Mouse (Mus musculus): ENCODE results near the gene Nploc4. TPM values are rescaled to one million over a fixed set of nuclear protein-coding genes. Genes with fewer than 3 reads are reported as not detected.

The Nploc4 gene
- 43.0 and 49.6 TPM in 2 replicates for polyA plus RNA-seq (2016; fragmentation: Nextera tagmentation; extraction: Ambion mirVana)

DNA sequence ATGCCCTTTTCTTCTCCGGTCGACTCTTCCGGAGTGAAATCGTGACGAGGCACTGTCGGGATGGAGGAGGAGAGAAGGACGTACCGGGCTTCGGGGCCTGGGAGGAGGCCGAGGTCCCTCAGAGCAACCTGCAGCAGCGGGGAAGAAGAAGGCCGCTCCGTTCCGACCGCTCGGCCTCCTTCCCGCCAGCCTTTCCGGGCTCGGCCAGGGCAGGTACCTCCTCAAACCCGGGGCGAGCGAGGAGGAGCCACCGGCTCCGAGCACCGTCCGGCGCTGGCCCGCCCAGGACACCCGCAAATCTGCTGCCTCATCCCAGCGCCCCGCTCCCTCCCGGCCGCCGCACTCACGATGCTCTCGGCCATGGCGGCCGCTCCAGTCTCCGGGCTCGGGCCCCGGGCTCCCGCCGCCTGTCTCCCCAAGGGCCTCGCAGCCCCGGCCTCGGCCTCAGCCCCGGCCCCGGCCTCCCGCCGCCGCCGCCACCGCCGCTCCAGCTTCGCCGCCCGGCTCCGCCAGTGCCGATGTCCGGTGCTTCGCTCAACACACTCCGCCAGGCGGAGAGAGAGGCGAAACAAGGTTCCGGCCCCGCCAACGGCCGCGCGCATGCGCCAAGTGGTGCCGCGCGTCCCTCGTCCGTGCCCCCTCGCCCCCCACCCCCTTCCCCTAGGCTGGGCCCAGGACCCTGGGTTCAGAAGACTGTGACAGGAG lies at the start of gene Nploc4:
Gene Nploc4, minus strand, starts transcription at position 557 of the 705 bp plus-strand sequence.
- peak; percentile 93 for DNase-seq (ENCODE audit: low spot score)
- peak within 1 kb of the TSS; percentile 100 for H3K4me3 ChIP-seq
- H3K36me3 ChIP-seq = peaks cover 33% of the 10 kb centered on the region
- no peaks in the 10 kb centered on the region for H3K9me3 ChIP-seq
- H3K27ac ChIP-seq = peak within 1 kb of the TSS; percentile 98
- under 1% methylated on average over 77 of the region's 77 CpGs for WGBS
- peaks cover 11% of the 10 kb centered on the region for H3K4me1 ChIP-seq
- H3K27me3 ChIP-seq (ENCODE audit: insufficient read depth, poor library complexity, severe bottlenecking) = no peaks in the 10 kb centered on the region

DNA sequence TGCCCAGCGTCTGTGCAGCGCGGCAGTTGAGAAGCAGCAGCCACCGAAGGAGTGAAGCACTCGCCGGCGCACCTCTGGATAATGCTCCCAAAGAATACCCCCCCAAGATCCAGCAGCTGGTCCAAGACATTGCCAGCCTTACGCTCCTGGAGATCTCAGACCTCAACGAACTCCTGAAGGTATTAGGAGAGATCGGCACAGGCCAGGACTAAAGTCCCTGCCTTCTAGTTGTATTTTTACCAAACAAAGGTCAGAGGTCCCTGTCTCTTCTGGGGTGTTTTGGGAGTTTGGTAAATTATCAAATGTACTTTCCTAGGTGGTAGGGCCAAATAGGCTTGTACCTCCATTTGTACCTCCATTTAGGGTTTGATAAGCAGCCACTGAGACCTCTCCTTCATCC lies 47.7 kb upstream of the Nploc4 start:
- H3K27me3 ChIP-seq (ENCODE audit: insufficient read depth, poor library complexity, severe bottlenecking) = no peaks in the 10 kb centered on the region
- DNase-seq (ENCODE audit: low spot score) = no peak
- peaks cover 76% of the 10 kb centered on the region for H3K36me3 ChIP-seq
- WGBS = 7% methylated on average over 10 of the region's 10 CpGs
- H3K4me1 ChIP-seq = peaks cover 26% of the 10 kb centered on the region
- peak overlapping the region; percentile 97 for H3K4me3 ChIP-seq
- H3K9me3 ChIP-seq = no peaks in the 10 kb centered on the region
- peak overlapping the region; percentile 97 for H3K27ac ChIP-seq

DNA sequence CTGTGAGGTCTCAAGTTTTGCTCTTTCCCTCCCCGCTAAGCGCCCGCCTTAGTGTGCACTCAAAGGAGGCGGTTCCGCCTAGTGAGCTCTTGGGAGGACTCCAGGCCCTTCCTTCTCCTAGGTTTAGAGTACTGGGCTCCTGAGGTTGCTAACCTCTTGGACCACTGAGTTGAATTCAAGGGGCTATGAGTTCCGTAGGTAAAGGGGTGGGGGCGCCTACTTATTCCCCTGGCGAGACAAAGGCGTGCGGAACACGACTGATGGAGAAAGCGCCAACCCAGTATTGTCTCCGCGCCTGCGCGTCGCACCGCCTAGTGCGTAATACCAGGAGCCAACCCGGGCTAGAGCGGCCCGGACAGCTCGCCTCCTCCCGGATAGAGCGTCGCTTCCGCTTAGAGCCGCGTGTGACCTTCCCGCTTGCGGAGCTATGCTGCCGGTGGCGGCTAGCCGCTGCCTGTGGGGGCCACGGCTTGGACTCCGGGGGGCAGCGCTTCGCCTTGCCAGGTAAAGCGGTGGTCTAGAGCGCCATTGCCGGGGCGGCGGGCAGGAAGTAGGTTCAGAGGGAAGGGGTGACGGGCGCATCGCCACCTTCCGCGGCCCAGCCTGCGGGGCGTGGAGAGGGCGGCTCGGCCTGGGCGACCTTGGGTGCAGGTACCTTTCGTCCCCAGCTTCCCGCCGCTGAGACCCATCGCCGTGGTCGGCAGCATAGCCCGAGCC lies 46.9 kb upstream of the Nploc4 start, which contains the start of gene Mrpl12:
Gene Mrpl12, plus strand, starts transcription at position 349 of the 717 bp plus-strand sequence.
- peak within 1 kb of the TSS; percentile 97 for H3K27ac ChIP-seq
- H3K4me1 ChIP-seq = peaks cover 21% of the 10 kb centered on the region
- peak within 1 kb of the TSS; percentile 97 for H3K4me3 ChIP-seq
- under 1% methylated on average over 60 of the region's 60 CpGs for WGBS
- H3K9me3 ChIP-seq = no peaks in the 10 kb centered on the region
- no peaks in the 10 kb centered on the region for H3K27me3 ChIP-seq (ENCODE audit: insufficient read depth, poor library complexity, severe bottlenecking)
- peak; percentile 96 for DNase-seq (ENCODE audit: low spot score)
- H3K36me3 ChIP-seq = peaks cover 79% of the 10 kb centered on the region

DNA sequence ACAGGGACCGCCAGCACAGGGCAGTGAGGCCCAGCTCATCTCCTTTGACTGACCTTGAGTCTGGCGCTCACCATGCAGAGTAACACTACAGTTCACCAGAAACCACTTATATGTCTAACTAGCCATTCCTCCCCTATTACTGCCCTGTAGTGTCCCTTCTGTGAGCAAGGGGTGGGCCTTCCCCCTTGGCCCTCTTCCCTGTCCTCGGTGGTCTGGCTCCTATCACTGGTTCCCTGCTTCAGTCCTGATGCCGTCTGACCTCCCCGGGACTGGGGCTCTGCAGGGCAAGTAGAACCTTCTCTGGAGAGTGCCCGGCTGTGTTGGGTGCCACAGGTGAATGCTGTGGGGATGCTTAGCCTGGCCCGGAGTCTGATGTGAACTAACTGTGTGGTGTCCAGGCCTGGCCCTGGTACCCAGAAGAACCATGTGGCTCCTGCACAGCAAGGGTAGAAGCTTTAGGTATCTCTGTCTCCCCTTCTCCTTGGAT lies 46.0 kb upstream of the Nploc4 start:
- DNase-seq (ENCODE audit: low spot score) = no peak
- peaks cover 19% of the 10 kb centered on the region for H3K4me1 ChIP-seq
- H3K36me3 ChIP-seq = peaks cover 80% of the 10 kb centered on the region
- peak overlapping the region; percentile 97 for H3K27ac ChIP-seq
- no peaks in the 10 kb centered on the region for H3K9me3 ChIP-seq
- H3K27me3 ChIP-seq (ENCODE audit: insufficient read depth, poor library complexity, severe bottlenecking) = no peaks in the 10 kb centered on the region
- 80% methylated on average over 7 of the region's 7 CpGs for WGBS
- H3K4me3 ChIP-seq = peak overlapping the region; percentile 97

DNA sequence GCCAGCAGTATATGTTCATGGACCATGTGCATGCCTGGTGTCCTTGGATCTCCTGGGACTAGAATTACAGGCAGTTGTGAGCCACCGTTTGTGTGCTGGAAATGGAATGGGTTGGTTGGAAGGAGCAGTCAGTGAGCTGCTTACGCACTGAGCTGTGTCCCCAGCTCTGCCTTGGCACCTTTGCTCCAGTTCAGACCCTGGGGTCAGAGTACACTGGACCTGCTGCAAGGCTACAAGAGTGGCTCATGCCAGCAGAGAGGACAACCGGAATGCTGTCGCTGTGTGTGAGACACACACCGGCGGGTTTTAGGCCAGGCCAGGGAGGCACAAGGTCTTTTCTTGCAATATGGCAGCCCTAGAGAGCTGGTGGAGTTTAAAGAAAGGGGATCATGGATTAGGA lies 34.5 kb upstream of the Nploc4 start:
- Histone ChIP-seq H3K9me3 (no peaks in the 10 kb centered on the region), H3K27me3 (ENCODE audit: insufficient read depth, poor library complexity, severe bottlenecking) (no peaks in the 10 kb centered on the region), H3K4me1 (peaks cover 10% of the 10 kb centered on the region), H3K27ac (no peak overlapping the region), H3K4me3 (no peak overlapping the region), H3K36me3 (peaks cover 78% of the 10 kb centered on the region)
- WGBS = 97% methylated on average over 6 of the region's 6 CpGs
- no peak for DNase-seq (ENCODE audit: low spot score)

DNA sequence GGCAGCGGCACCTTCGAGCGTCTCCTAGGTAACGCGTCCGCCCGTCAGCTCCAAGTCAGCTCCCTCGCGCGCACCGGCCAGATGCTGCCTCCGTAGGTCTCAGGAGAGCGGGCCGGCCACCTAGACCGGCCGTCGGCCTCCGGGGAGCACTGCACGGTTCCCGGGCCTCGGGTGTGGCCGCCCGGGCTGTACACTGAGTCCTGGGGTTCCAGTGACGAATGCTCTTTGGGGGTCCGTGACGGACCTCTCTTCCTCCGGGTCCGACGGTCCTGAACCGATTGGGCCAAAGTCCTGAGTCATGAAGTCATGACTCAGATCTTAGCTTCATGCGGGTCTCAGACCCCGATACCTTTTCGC lies 30.2 kb upstream of the Nploc4 start:
- Histone ChIP-seq H3K36me3 (peaks cover 67% of the 10 kb centered on the region), H3K4me1 (peaks cover 21% of the 10 kb centered on the region), H3K27ac (peak overlapping the region; percentile 82), H3K27me3 (ENCODE audit: insufficient read depth, poor library complexity, severe bottlenecking) (no peaks in the 10 kb centered on the region), H3K9me3 (no peaks in the 10 kb centered on the region), H3K4me3 (peak overlapping the region; percentile 90)
- no peak for DNase-seq (ENCODE audit: low spot score)
- WGBS = 1% methylated on average over 33 of the region's 33 CpGs

DNA sequence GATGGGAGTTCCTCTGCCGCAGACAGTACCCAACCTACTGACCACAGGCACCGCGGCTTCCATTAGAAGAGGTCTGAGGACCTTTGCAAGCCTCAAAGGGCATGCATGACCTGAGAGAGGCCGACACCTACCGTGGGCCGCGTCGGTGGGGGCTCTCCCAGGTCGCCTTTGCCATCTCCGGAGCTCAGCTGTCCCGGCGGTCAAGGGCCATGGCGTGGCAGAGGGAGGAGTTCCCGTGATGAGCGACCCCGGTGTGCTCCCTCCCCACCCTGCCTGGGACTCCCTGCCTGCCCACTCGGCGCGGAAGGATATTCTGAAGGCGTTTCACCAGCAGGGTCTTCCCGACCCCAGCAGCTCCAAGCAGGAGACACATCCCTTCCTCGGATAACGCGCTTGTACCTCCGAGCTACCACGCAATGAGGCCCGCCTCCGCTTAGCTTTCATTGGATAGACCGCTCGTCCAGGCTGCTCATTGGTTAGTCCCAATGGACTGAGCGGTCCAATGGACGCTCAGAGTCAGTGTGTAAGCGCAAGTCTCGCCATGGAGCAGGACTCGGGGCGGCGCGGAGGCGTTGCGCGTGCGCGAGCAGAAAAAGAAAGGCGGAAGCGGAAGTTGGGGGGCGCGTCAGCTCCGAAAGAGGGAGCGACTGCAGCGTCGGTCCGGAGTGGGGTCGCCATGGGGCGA lies 29.7 kb upstream of the Nploc4 start, which contains the start of gene Arl16:
Gene Arl16, minus strand, starts transcription at position 557 of the 685 bp plus-strand sequence.
- Histone ChIP-seq H3K27ac (peak within 1 kb of the TSS; percentile 82), H3K9me3 (no peaks in the 10 kb centered on the region), H3K36me3 (peaks cover 67% of the 10 kb centered on the region), H3K4me3 (peak within 1 kb of the TSS; percentile 90), H3K27me3 (ENCODE audit: insufficient read depth, poor library complexity, severe bottlenecking) (no peaks in the 10 kb centered on the region), H3K4me1 (peaks cover 21% of the 10 kb centered on the region)
- peak; percentile 100 for DNase-seq (ENCODE audit: low spot score)
- WGBS = under 1% methylated on average over 54 of the region's 54 CpGs

DNA sequence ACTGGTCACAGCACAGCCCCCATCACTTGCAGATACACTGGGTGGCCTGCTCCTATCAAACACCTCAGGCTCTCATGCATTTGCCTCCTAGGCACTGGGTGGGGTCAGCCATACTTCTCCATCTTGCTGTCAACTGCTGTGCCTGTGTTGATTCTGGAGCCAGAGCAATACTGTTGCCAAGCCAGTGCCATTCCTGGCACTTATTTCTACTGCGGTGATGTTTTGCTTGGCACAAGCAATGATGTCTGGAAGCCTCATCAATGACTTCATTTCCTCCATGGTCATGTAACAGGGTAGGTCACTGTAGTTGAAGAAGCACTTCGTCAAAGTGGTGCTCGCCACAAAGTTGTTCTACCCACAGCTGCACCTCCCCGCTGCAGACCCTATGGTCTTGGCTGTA lies 28.0 kb upstream of the Nploc4 start:
- 84% methylated on average over 4 of the region's 4 CpGs for WGBS

DNA sequence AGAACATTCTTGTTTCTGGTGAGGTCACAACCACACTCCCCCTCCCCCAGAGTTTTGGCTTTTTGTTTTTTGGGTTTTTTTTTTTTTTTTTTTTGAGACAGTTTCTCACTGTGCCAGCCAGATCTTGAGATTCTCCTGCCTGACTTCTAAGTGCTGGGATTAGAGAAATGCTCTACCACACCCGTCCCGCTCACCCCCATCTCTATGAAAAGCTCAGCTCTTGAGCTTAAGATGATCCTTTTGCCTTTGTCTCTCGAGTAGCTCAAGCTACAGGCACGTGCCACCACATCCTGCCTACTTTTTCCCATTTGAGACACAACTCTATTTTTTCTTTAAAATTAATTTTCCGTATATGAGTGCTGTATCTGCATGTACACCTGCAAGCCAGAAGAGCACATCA lies 26.9 kb upstream of the Nploc4 start:
- 89% methylated on average over 5 of the region's 5 CpGs for WGBS
- no peaks in the 10 kb centered on the region for H3K27me3 ChIP-seq (ENCODE audit: insufficient read depth, poor library complexity, severe bottlenecking)
- H3K9me3 ChIP-seq = no peaks in the 10 kb centered on the region
- H3K4me1 ChIP-seq = peaks cover 23% of the 10 kb centered on the region
- no peak overlapping the region for H3K27ac ChIP-seq
- H3K36me3 ChIP-seq = peaks cover 64% of the 10 kb centered on the region
- no peak overlapping the region for H3K4me3 ChIP-seq
- DNase-seq (ENCODE audit: low spot score) = no peak

More for the DNA sequence above, 28.0 kb upstream of the Nploc4 start:
- no peak for DNase-seq (ENCODE audit: low spot score)
- no peak overlapping the region for H3K4me3 ChIP-seq
- H3K27me3 ChIP-seq (ENCODE audit: insufficient read depth, poor library complexity, severe bottlenecking) = no peaks in the 10 kb centered on the region
- peaks cover 67% of the 10 kb centered on the region for H3K36me3 ChIP-seq
- no peak overlapping the region for H3K27ac ChIP-seq
- H3K9me3 ChIP-seq = no peaks in the 10 kb centered on the region
- peaks cover 21% of the 10 kb centered on the region for H3K4me1 ChIP-seq

DNA sequence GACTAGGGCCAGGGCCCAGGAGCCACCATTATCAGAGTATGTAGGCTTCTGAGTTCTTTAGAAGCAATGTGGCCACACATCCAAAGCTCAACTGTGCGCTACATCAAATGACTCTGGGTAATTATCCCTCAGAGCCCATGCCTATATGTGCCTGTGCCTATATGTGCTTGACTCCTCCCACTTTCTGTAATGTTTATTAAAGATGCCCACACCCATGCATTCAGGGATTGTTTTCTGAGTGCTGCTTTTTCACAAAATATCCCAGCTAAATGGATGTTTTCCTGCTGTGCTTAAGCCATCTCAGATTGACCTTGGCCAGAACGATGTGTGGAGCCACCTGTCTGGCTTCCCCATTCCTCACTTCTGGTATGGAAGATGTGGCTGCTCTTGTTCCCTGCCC lies 26.0 kb upstream of the Nploc4 start:
- no peak for DNase-seq (ENCODE audit: low spot score)
- no peaks in the 10 kb centered on the region for H3K27me3 ChIP-seq (ENCODE audit: insufficient read depth, poor library complexity, severe bottlenecking)
- 93% methylated on average over 2 of the region's 2 CpGs for WGBS
- H3K27ac ChIP-seq = no peak overlapping the region
- peaks cover 61% of the 10 kb centered on the region for H3K36me3 ChIP-seq
- no peaks in the 10 kb centered on the region for H3K9me3 ChIP-seq
- H3K4me3 ChIP-seq = no peak overlapping the region
- H3K4me1 ChIP-seq = peaks cover 28% of the 10 kb centered on the region

DNA sequence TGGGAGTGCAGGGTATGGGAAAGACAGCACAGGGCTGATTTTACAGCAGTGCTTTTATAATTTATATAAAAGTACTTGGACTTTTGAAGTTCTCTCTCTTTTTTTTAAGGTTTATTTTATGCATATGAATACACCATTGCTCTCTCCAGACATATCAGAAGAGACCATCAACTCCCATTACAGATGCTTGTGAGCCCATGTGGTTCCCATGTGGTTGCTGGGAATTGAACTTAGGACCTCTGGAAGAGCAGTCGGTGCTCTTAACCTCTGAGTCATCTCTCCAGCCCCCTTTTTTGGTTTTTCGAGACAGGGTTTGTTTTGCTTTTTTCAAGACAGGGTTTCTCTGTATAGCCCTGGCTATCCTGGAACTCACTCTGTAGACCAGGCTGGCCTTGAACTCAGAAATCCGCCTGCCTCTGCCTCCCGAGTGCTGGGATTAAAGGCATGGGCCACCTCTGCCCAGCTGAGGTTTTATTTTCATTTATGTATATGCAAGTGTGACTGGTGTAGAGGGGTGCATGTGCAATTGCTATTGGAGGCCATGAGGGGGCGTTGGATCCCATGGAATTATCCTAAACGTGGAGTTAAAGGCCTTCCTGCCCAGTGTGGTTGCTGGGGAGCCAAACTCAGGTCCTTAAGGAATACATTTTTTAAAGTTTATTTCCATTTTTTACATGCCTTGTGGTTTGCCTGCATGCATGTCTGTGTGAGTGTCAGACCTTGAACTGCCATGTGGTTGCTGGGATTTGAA lies 21.5 kb upstream of the Nploc4 start:
- Histone ChIP-seq H3K27me3 (ENCODE audit: insufficient read depth, poor library complexity, severe bottlenecking) (no peaks in the 10 kb centered on the region), H3K4me1 (peaks cover 24% of the 10 kb centered on the region), H3K36me3 (peaks cover 54% of the 10 kb centered on the region), H3K9me3 (no peaks in the 10 kb centered on the region), H3K4me3 (peak overlapping the region; percentile 80), H3K27ac (peak overlapping the region; percentile 94)
- DNase-seq (ENCODE audit: low spot score) = no peak
- WGBS = 62% methylated on average over 6 of the region's 6 CpGs

Data from heart, embryonic 10.5 days (tissue).